Comparison of ENCODE assay signal across 7 mouse cellular contexts in genomic region chr4:135946278-135946658, GRCm38 (mm10). TPM values are rescaled to one million over a fixed set of nuclear protein-coding genes. Genes with fewer than 3 reads are reported as not detected.
DNase-seq lines count a peak whose midpoint lies in the region; ATAC-seq lines count a peak whose summit lies in the region.

Gene Hmgcl, plus strand, starts transcription at chr4:135946448.

- no peaks in the 10 kb centered on the region for H3K9me3 ChIP-seq in intestine, embryonic 16.5 days (ENCODE audit: control insufficient read depth, low read length)
- H3K9me3 ChIP-seq in midbrain, embryonic 11.5 days (ENCODE audit: control insufficient read depth, low read length), result no peaks in the 10 kb centered on the region

- peak within 1 kb of the TSS; percentile 84 for H3K4me3 ChIP-seq in intestine, embryonic 16.5 days (ENCODE audit: low read length)
- H3K4me3 ChIP-seq in midbrain, embryonic 11.5 days (ENCODE audit: low read depth, low read length), result peak within 1 kb of the TSS; percentile 80

- peaks cover 3% of the 10 kb centered on the region; the same call in 1 of the 2 replicates for H3K36me3 ChIP-seq in intestine, embryonic 16.5 days (ENCODE audit: control insufficient read depth, insufficient read depth, low read length)
- peaks cover under 1% of the 10 kb centered on the region; the same call in 1 of the 2 replicates for H3K36me3 ChIP-seq in midbrain, embryonic 11.5 days (ENCODE audit: control insufficient read depth, insufficient read depth, low read length)

- H3K9ac ChIP-seq in intestine, embryonic 16.5 days (ENCODE audit: low read depth, low read length), result peak within 1 kb of the TSS; percentile 85
- peak within 1 kb of the TSS; percentile 72 for H3K9ac ChIP-seq in midbrain, embryonic 11.5 days (ENCODE audit: low read length)

- H3K27ac ChIP-seq in intestine, embryonic 16.5 days (ENCODE audit: low read length), result peak within 1 kb of the TSS; percentile 78
- 0 out of 2 replicates have a peak within 1 kb of the TSS, but pooled peaks have one; percentile 12 for H3K27ac ChIP-seq in midbrain, embryonic 11.5 days (ENCODE audit: low read depth, low read length)

- peak; percentile 96 for DNase-seq in adrenal gland, adult 2 months
- DNase-seq in embryo, embryonic 11.5 days (ENCODE audit: low read depth, low spot score), result peak; percentile 87
- DNase-seq in gastrocnemius, postnatal 4 days (ENCODE audit: low spot score in 2 of 2), result peak; percentile 88 to 96
- DNase-seq in left cerebral cortex, postnatal 36 days (ENCODE audit: low spot score in 2 of 2), result peak; percentile 91 to 94
- peak; percentile 98 for DNase-seq in midbrain, embryonic 11.5 days (ENCODE audit: low spot score, missing footprints)
- DNase-seq in skeletal muscle tissue, adult 2 months (ENCODE audit: low read depth, low spot score), result peak; percentile 87

- H3K4me1 ChIP-seq in intestine, embryonic 16.5 days (ENCODE audit: control insufficient read depth, insufficient read depth, low read length), result peaks cover 14% of the 10 kb centered on the region
- H3K4me1 ChIP-seq in midbrain, embryonic 11.5 days (ENCODE audit: control insufficient read depth, insufficient read depth, low read length), result peaks cover 7% of the 10 kb centered on the region

- peak; percentile 92 for ATAC-seq in intestine, embryonic 16.5 days
- peak; percentile 96 for ATAC-seq in midbrain, embryonic 11.5 days (ENCODE audit: low FRiP score)

- 0% methylated on average over 23 of the region's 23 CpGs for WGBS in intestine, embryonic 16.5 days
- under 1% methylated on average over 23 of the region's 23 CpGs for whole genome bisulfite sequencing in midbrain, embryonic 11.5 days

- peak within 1 kb of the TSS; percentile 78 for H3K4me2 ChIP-seq in intestine, embryonic 16.5 days (ENCODE audit: low read depth, low read length)
- H3K4me2 ChIP-seq in midbrain, embryonic 11.5 days, result peak within 1 kb of the TSS; percentile 87

- intact Hi-C loops in left cerebral cortex, postnatal 36 days (cut with DNase I), result no loop called here

- H3K27me3 ChIP-seq in intestine, embryonic 16.5 days (replicated peaks; ENCODE audit: control insufficient read depth, insufficient read depth, low read length), result no peaks in the 10 kb centered on the region
- H3K27me3 ChIP-seq in midbrain, embryonic 11.5 days (ENCODE audit: control insufficient read depth, insufficient read depth, low read length), result no peaks in the 10 kb centered on the region

RNA-seq across cellular contexts. Expression of gene Hmgcl, which starts in this region (rescaled TPM):
- total RNA-seq in adrenal gland, adult 2 months (2021), result 10 to 100 TPM; 42.7 to 71.0 TPM
- polyA plus RNA-seq in adrenal gland, adult 2 months (2012; rRNA removed), result 33.9 and 35.3 TPM in 2 replicates
- total RNA-seq in gastrocnemius, postnatal 4 days (2021), result 10 to 100 TPM; 46.6 to 47.7 TPM
- 147 and 165 TPM in 2 replicates for polyA plus RNA-seq in intestine, embryonic 16.5 days (2015; fragmentation: Nextera tagmentation; extraction: Ambion mirVana)
- total RNA-seq in left cerebral cortex, postnatal 36 days (2021), result 10 to 100 TPM; 28.9 to 30.6 TPM
- polyA plus RNA-seq in midbrain, embryonic 11.5 days (2014; fragmentation: Nextera tagmentation; extraction: Ambion mirVana), result 55.1 and 62.9 TPM in 2 replicates

Comparison
In these comparisons a context has a peak if more than half of its experiments do, and no peak if none do; other contexts are left out.
1. Peak in every context shown above with its lines: DNase-seq, ATAC-seq, H3K4me3 ChIP-seq and H3K27ac ChIP-seq.